Mouse (Mus musculus): ENCODE results near the gene Celf2. TPM values are rescaled to one million over a fixed set of nuclear protein-coding genes. Genes with fewer than 3 reads are reported as not detected.

The Celf2 gene
- polyA plus RNA-seq, 1 experiment: 35.9 TPM

- Histone ChIP-seq H3K27ac (ENCODE audit: control insufficient read depth, insufficient read depth, low read depth, low read length, poor library complexity) (no peak overlapping the region), H3K4me1 (ENCODE audit: control insufficient read depth, insufficient read depth, low read length) (no peaks in the 10 kb centered on the region), H3K4me3 (replicated peaks; ENCODE audit: control insufficient read depth, low read depth, low read length) (no peak overlapping the region)
- 67% methylated on average over 6 of the region's 6 CpGs for WGBS
- TF ChIP-seq CTCF (IDR thresholded peaks at IDR 0.05; ENCODE audit: control insufficient read depth, insufficient read depth, low read length) (no peak), POLR2A (IDR thresholded peaks at IDR 0.05; ENCODE audit: borderline replicate concordance, control insufficient read depth, low read depth, low read length) (no peak)
Observed at GRCm38 (mm10) chr2:6882236-6882885, 627.0 kb downstream of the Celf2 start.

- TF ChIP-seq POLR2A (IDR thresholded peaks at IDR 0.05; ENCODE audit: borderline replicate concordance, control insufficient read depth, low read depth, low read length): no peak
- TF ChIP-seq CTCF (IDR thresholded peaks at IDR 0.05; ENCODE audit: control insufficient read depth, insufficient read depth, low read length): no peak
- WGBS: 82% methylated on average over 6 of the region's 6 CpGs
Observed at GRCm38 (mm10) chr2:6880941-6881575, 628.3 kb downstream of the Celf2 start.

GRCm38 (mm10) chr2:6877094-6877493 is 632.3 kb downstream of the Celf2 start:
- WGBS: 71% methylated on average over 5 of the region's 5 CpGs
- TF ChIP-seq CTCF (IDR thresholded peaks at IDR 0.05; ENCODE audit: control insufficient read depth, insufficient read depth, low read length) (no peak), POLR2A (IDR thresholded peaks at IDR 0.05; ENCODE audit: borderline replicate concordance, control insufficient read depth, low read depth, low read length) (no peak)
- Histone ChIP-seq H3K4me3 (replicated peaks; ENCODE audit: control insufficient read depth, low read depth, low read length) (no peak overlapping the region), H3K27ac (ENCODE audit: control insufficient read depth, insufficient read depth, low read depth, low read length, poor library complexity) (no peak overlapping the region), H3K4me1 (ENCODE audit: control insufficient read depth, insufficient read depth, low read length) (no peaks in the 10 kb centered on the region)

More at GRCm38 (mm10) chr2:6880941-6881575, 628.3 kb downstream of the Celf2 start:
- H3K4me1 ChIP-seq (ENCODE audit: control insufficient read depth, insufficient read depth, low read length): no peaks in the 10 kb centered on the region
- no peak overlapping the region for H3K27ac ChIP-seq (ENCODE audit: control insufficient read depth, insufficient read depth, low read depth, low read length, poor library complexity)
- H3K4me3 ChIP-seq (replicated peaks; ENCODE audit: control insufficient read depth, low read depth, low read length): no peak overlapping the region

- TF ChIP-seq CTCF (IDR thresholded peaks at IDR 0.05; ENCODE audit: control insufficient read depth, insufficient read depth, low read length) (no peak), POLR2A (IDR thresholded peaks at IDR 0.05; ENCODE audit: borderline replicate concordance, control insufficient read depth, low read depth, low read length) (no peak)
- WGBS: 66% methylated on average over 5 of the region's 5 CpGs
- no peak overlapping the region for H3K4me3 ChIP-seq (replicated peaks; ENCODE audit: control insufficient read depth, low read depth, low read length)
- no peaks in the 10 kb centered on the region for H3K4me1 ChIP-seq (ENCODE audit: control insufficient read depth, insufficient read depth, low read length)
- no peak overlapping the region for H3K27ac ChIP-seq (ENCODE audit: control insufficient read depth, insufficient read depth, low read depth, low read length, poor library complexity)
Observed at GRCm38 (mm10) chr2:6876547-6876946, 632.8 kb downstream of the Celf2 start.

GRCm38 (mm10) chr2:6875071-6875611 is 634.2 kb downstream of the Celf2 start:
- no peak for TF ChIP-seq POLR2A (IDR thresholded peaks at IDR 0.05; ENCODE audit: borderline replicate concordance, control insufficient read depth, low read depth, low read length)
- no peak for TF ChIP-seq CTCF (IDR thresholded peaks at IDR 0.05; ENCODE audit: control insufficient read depth, insufficient read depth, low read length)
- no peak overlapping the region for H3K27ac ChIP-seq (ENCODE audit: control insufficient read depth, insufficient read depth, low read depth, low read length, poor library complexity)
- H3K4me3 ChIP-seq (replicated peaks; ENCODE audit: control insufficient read depth, low read depth, low read length): no peak overlapping the region
- H3K4me1 ChIP-seq (ENCODE audit: control insufficient read depth, insufficient read depth, low read length): no peaks in the 10 kb centered on the region
- WGBS: 72% methylated on average over 11 of the region's 11 CpGs

GRCm38 (mm10) chr2:6874266-6874955 is 635.0 kb downstream of the Celf2 start:
- TF ChIP-seq POLR2A (IDR thresholded peaks at IDR 0.05; ENCODE audit: borderline replicate concordance, control insufficient read depth, low read depth, low read length) (no peak), CTCF (IDR thresholded peaks at IDR 0.05; ENCODE audit: control insufficient read depth, insufficient read depth, low read length) (no peak)

GRCm38 (mm10) chr2:6873711-6874110 is 635.7 kb downstream of the Celf2 start:
- Histone ChIP-seq H3K27ac (ENCODE audit: control insufficient read depth, insufficient read depth, low read depth, low read length, poor library complexity) (no peak overlapping the region), H3K4me3 (replicated peaks; ENCODE audit: control insufficient read depth, low read depth, low read length) (no peak overlapping the region), H3K4me1 (ENCODE audit: control insufficient read depth, insufficient read depth, low read length) (no peaks in the 10 kb centered on the region)
- no peak for TF ChIP-seq POLR2A (IDR thresholded peaks at IDR 0.05; ENCODE audit: borderline replicate concordance, control insufficient read depth, low read depth, low read length)
- no peak for TF ChIP-seq CTCF (IDR thresholded peaks at IDR 0.05; ENCODE audit: control insufficient read depth, insufficient read depth, low read length)
- WGBS: 85% methylated on average over 1 of the region's 1 CpGs

More at GRCm38 (mm10) chr2:6874266-6874955, 635.0 kb downstream of the Celf2 start:
- H3K4me3 ChIP-seq (replicated peaks; ENCODE audit: control insufficient read depth, low read depth, low read length): no peak overlapping the region
- WGBS: 69% methylated on average over 10 of the region's 10 CpGs
- H3K4me1 ChIP-seq (ENCODE audit: control insufficient read depth, insufficient read depth, low read length): no peaks in the 10 kb centered on the region
- no peak overlapping the region for H3K27ac ChIP-seq (ENCODE audit: control insufficient read depth, insufficient read depth, low read depth, low read length, poor library complexity)

- TF ChIP-seq POLR2A (IDR thresholded peaks at IDR 0.05; ENCODE audit: borderline replicate concordance, control insufficient read depth, low read depth, low read length) (no peak), CTCF (IDR thresholded peaks at IDR 0.05; ENCODE audit: control insufficient read depth, insufficient read depth, low read length) (no peak)
- no peaks in the 10 kb centered on the region for H3K4me1 ChIP-seq (ENCODE audit: control insufficient read depth, insufficient read depth, low read length)
- H3K4me3 ChIP-seq (replicated peaks; ENCODE audit: control insufficient read depth, low read depth, low read length): peak overlapping the region; percentile 14
- peak overlapping the region; percentile 9; the same call in 1 of the 2 replicates for H3K27ac ChIP-seq (ENCODE audit: control insufficient read depth, insufficient read depth, low read depth, low read length, poor library complexity)
- 22% methylated on average over 10 of the region's 10 CpGs for WGBS
Observed at GRCm38 (mm10) chr2:6872894-6873255, 636.5 kb downstream of the Celf2 start.
